Mouse (Mus musculus) heart, embryonic 10.5 days (tissue): Measurements from ENCODE around the gene Tjap1. TPM values are rescaled to one million over a fixed set of nuclear protein-coding genes. Genes with fewer than 3 reads are reported as not detected.

Experiments
- DNase-seq: peaks from one replicate; pipeline ENCODE4 v3.0.0-alpha.2; 2017; ENCODE audit warnings: low spot score
- H3K27ac ChIP-seq: fragments of 300-500 bp; sonication (generic); 2 replicates; pipeline ENCODE4 v1.5.1; 2016; ENCODE audit warnings: mild to moderate bottlenecking
- H3K27me3 ChIP-seq: fragments of 300-500 bp; sonication (generic); 2 replicates; pipeline ENCODE4 v1.6.1; 2016; ENCODE audit warnings: mild to moderate bottlenecking; ENCODE audit not compliant: poor library complexity, insufficient read depth, severe bottlenecking
- H3K36me3 ChIP-seq: fragments of 300-500 bp; sonication (generic); 2 replicates; pipeline ENCODE4 v1.6.1; 2016; ENCODE audit warnings: mild to moderate bottlenecking, moderate library complexity
- H3K4me1 ChIP-seq: fragments of 300-500 bp; sonication (generic); 2 replicates; pipeline ENCODE4 v1.6.1; 2016; ENCODE audit warnings: mild to moderate bottlenecking
- H3K4me3 ChIP-seq: fragments of 300-500 bp; sonication (generic); 2 replicates; pipeline ENCODE4 v1.5.1; 2016; ENCODE audit warnings: mild to moderate bottlenecking, moderate library complexity
- H3K9me3 ChIP-seq: fragments of 300-500 bp; sonication (generic); 2 replicates; pipeline ENCODE4 v1.6.1; 2016; ENCODE audit warnings: mild to moderate bottlenecking, moderate library complexity
- WGBS: fragments of 180-500 bp; shearing (Covaris S2); methylation state at CpG from one replicate; pipeline ENCODE4 v1.1.7; 2016; 5-methylcytosine and 5-hydroxymethylcytosine counted together
- polyA plus RNA-seq: library from polyadenylated mRNA; unstranded; fragments of >200 nt; fragmentation: Nextera tagmentation; extraction: Ambion mirVana; gene quantifications from 2 replicates; pipeline ENCODE4 v1.2.1, GENCODE M21; 2016

Gene Tjap1
- 46.5 and 55.8 TPM in 2 replicates for polyA plus RNA-seq

DNA sequence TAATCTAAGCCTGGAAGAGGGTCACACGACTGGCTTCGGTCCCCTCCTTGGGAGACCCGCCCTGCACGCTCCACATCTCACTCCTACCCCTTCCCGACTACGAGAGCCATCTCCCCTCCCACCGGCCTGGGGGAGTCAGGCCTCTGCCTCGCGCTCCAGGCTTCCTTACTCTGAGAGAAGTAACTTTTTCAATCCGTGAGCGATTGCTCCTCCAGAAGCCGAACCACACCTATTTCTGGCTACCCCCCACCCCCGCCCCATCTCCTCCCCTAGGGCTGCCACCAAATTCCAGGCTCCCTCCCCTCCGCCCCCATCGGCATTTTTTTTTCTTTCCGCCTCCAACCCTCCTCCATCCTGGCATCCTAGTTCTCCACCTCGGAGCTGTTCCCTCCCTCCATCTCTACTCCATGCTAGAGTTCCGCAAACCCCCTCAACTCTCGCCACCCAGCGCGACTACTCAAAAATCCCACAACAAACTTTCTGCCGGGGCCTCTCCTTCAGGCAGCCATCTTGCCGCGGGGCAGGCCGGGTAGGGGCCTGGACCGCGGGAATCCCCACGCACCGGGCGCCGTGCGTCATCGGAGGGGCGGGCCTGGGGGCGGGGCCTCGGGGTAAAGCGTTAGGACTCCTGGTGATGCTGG lies at the start of gene Tjap1:
Gene Tjap1 (minus strand): TSS at position 544 of the 641 bp plus-strand sequence.
- Histone ChIP-seq H3K27ac (peak within 1 kb of the TSS; percentile 94), H3K4me3 (peak within 1 kb of the TSS; percentile 85), H3K9me3 (no peaks in the 10 kb centered on the region), H3K4me1 (peaks cover 28% of the 10 kb centered on the region), H3K36me3 (peaks cover 29% of the 10 kb centered on the region), H3K27me3 (no peaks in the 10 kb centered on the region)
- peak; percentile 96 for DNase-seq
- under 1% methylated on average over 37 of the region's 37 CpGs for WGBS

GRCm38 (mm10) chr17:46328723-46329122 lies 45.9 kb upstream of the Tjap1 start:
- H3K27me3 ChIP-seq: no peaks in the 10 kb centered on the region
- H3K4me3 ChIP-seq: peak overlapping the region; percentile 79
- H3K4me1 ChIP-seq: no peaks in the 10 kb centered on the region
- no peak for DNase-seq
- WGBS: 71% methylated on average over 6 of the region's 6 CpGs
- no peaks in the 10 kb centered on the region for H3K9me3 ChIP-seq
- H3K36me3 ChIP-seq: peaks cover 7% of the 10 kb centered on the region
- H3K27ac ChIP-seq: peak overlapping the region; percentile 62; the same call in 1 of the 2 replicates

DNA sequence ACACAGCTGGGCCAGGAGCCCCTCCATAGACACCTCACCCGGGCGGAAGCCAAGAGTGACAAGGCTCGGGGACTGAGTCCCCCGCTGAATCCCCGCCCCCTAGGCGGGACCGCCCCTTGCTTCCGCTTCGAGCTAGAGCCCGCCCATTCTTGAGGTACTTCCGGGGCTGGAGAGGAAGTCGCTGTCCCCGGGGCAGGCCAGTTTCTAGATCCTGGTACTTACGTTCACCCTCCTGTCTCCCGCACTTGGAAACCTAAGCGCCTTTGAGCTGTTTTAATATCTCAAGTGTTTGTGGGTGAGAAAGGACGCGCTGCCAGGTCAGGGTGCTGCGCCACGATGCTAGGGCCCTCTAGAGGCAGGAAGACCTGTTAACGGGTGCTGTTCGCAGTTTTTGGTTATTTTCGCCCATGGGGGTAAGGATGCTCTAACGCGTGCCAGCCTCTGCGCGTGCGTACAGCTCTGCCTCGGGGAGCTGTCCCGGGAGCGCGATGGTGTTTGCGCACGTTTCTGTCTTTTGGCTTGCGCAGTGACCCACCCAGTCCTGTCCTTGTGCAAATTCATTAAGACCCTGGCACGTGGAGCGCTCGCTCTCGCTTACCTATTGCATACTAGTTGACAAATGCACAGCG lies 45.2 kb upstream of the Tjap1 start, which contains the start of gene Abcc10:
Gene Abcc10 (minus strand): TSS at position 447 of the 629 bp plus-strand sequence.
- peak within 1 kb of the TSS; percentile 94 for H3K27ac ChIP-seq
- WGBS: under 1% methylated on average over 40 of the region's 40 CpGs
- H3K4me1 ChIP-seq: no peaks in the 10 kb centered on the region
- H3K9me3 ChIP-seq: no peaks in the 10 kb centered on the region
- peaks cover 14% of the 10 kb centered on the region for H3K36me3 ChIP-seq
- peak within 1 kb of the TSS; percentile 79 for H3K4me3 ChIP-seq
- peak; percentile 98 for DNase-seq
- no peaks in the 10 kb centered on the region for H3K27me3 ChIP-seq

GRCm38 (mm10) chr17:46327413-46327905 lies 44.6 kb upstream of the Tjap1 start:
- 4% methylated on average over 27 of the region's 27 CpGs for WGBS
- no peak for DNase-seq
- H3K27me3 ChIP-seq: no peaks in the 10 kb centered on the region
- peak overlapping the region; percentile 94 for H3K27ac ChIP-seq
- no peaks in the 10 kb centered on the region for H3K4me1 ChIP-seq
- no peaks in the 10 kb centered on the region for H3K9me3 ChIP-seq
- H3K36me3 ChIP-seq: peaks cover 18% of the 10 kb centered on the region
- peak overlapping the region; percentile 79 for H3K4me3 ChIP-seq

GRCm38 (mm10) chr17:46322046-46322823 lies 39.4 kb upstream of the Tjap1 start:
- no peak for DNase-seq
- H3K36me3 ChIP-seq: peaks cover 36% of the 10 kb centered on the region
- H3K4me3 ChIP-seq: no peak overlapping the region
- H3K27ac ChIP-seq: no peak overlapping the region
- H3K27me3 ChIP-seq: no peaks in the 10 kb centered on the region
- 82% methylated on average over 14 of the region's 14 CpGs for WGBS
- H3K9me3 ChIP-seq: no peaks in the 10 kb centered on the region
- no peaks in the 10 kb centered on the region for H3K4me1 ChIP-seq

DNA sequence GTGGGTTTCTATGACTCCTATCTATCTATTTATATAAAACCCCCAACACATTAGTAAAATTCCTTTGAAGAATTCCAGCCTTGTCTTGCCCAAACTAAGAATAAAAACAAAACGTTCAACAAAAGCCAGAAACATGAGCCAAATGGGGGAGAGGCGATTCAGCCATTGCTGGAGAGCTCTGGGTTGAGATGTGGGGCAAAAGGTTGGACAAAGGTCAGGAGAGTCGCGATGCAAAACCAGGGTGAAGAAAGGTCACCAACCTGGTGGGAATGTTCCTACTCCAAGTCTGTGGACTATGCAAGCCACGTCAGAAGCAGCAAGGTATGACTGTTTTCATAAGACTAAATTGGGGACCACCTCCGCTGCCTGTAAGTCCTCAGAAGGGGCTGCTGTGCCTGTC lies 37.7 kb upstream of the Tjap1 start:
- no peak overlapping the region for H3K27ac ChIP-seq
- H3K9me3 ChIP-seq: no peaks in the 10 kb centered on the region
- no peaks in the 10 kb centered on the region for H3K4me1 ChIP-seq
- peaks cover 36% of the 10 kb centered on the region for H3K36me3 ChIP-seq
- DNase-seq: no peak
- WGBS: 78% methylated on average over 6 of the region's 6 CpGs
- no peak overlapping the region for H3K4me3 ChIP-seq
- H3K27me3 ChIP-seq: no peaks in the 10 kb centered on the region

DNA sequence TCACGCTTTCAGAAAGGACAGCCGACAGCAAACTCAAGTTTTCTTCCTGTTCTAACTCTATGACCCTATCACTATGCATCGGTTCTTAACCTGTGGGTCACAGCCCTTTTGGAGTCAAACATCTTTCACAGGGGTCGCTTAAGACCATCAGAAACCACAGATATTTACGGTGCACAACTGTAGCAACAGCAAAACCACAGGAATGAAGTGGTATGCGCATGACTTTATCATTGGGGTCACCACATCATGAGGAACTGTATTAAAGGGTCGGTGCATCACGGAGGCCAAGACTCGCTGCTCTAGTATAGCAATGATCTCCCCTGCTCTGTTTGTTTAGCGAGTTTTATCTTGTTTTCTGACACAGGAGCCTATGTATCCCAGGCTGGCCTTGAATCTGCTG lies 33.0 kb upstream of the Tjap1 start:
- WGBS: 82% methylated on average over 10 of the region's 10 CpGs
- Histone ChIP-seq H3K27ac (no peak overlapping the region), H3K9me3 (no peaks in the 10 kb centered on the region)

GRCm38 (mm10) chr17:46313135-46313715 lies 30.4 kb upstream of the Tjap1 start:
- WGBS: 80% methylated on average over 9 of the region's 9 CpGs
- peaks cover 11% of the 10 kb centered on the region for H3K4me1 ChIP-seq
- no peaks in the 10 kb centered on the region for H3K9me3 ChIP-seq
- no peak for DNase-seq
- no peaks in the 10 kb centered on the region; the same call in 1 of the 2 replicates for H3K27me3 ChIP-seq
- H3K4me3 ChIP-seq: no peak overlapping the region
- no peak overlapping the region for H3K27ac ChIP-seq
- H3K36me3 ChIP-seq: 0 out of 2 replicates have a peak, but pooled peaks cover 2% of the 10 kb centered on the region

More for the DNA sequence above, 33.0 kb upstream of the Tjap1 start:
- no peaks in the 10 kb centered on the region for H3K4me1 ChIP-seq
- H3K27me3 ChIP-seq: no peaks in the 10 kb centered on the region; the same call in 1 of the 2 replicates
- DNase-seq: no peak
- H3K4me3 ChIP-seq: no peak overlapping the region
- peaks cover 6% of the 10 kb centered on the region for H3K36me3 ChIP-seq

- peaks cover 6% of the 10 kb centered on the region; the same call in 1 of the 2 replicates for H3K27me3 ChIP-seq
- no peak overlapping the region for H3K27ac ChIP-seq
- WGBS: 84% methylated on average over 10 of the region's 10 CpGs
- DNase-seq: no peak
- H3K4me3 ChIP-seq: no peak overlapping the region
- H3K4me1 ChIP-seq: peaks cover 17% of the 10 kb centered on the region
- no peaks in the 10 kb centered on the region for H3K9me3 ChIP-seq
- peaks cover 5% of the 10 kb centered on the region; the same call in 1 of the 2 replicates for H3K36me3 ChIP-seq
These were observed 27.7 kb upstream of the Tjap1 start for GRCm38 (mm10) chr17:46310515-46310914.

DNA sequence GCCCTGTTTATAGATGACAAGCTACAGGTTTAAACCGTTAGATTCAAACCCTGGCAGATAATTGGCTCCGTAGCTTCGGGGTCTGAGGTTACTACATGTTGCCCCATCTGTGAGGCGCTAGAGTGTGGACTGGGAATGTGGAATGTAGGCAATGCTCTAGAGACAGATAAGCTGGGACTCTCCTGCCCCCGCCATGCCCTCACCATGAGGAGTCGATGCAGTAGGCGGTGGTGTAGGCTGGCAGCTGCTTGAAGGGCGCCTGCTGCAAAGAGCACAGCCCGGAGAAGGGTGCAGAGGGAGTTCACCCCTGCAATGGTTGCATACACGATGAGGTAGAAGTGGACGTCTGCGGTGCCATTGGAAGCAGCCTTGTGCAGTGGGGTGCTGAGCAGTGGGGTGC lies 27.0 kb upstream of the Tjap1 start:
- Histone ChIP-seq H3K27me3 (peaks cover 6% of the 10 kb centered on the region; the same call in 1 of the 2 replicates), H3K27ac (peak overlapping the region; percentile 54; the same call in 1 of the 2 replicates)
- WGBS: 52% methylated on average over 12 of the region's 12 CpGs

GRCm38 (mm10) chr17:46306956-46307355 lies 24.1 kb upstream of the Tjap1 start:
- WGBS: 88% methylated on average over 15 of the region's 15 CpGs
- H3K36me3 ChIP-seq: peaks cover 10% of the 10 kb centered on the region; the same call in 1 of the 2 replicates
- H3K27ac ChIP-seq: no peak overlapping the region
- H3K27me3 ChIP-seq: peaks cover 29% of the 10 kb centered on the region
- no peaks in the 10 kb centered on the region for H3K9me3 ChIP-seq
- no peak for DNase-seq
- peaks cover 23% of the 10 kb centered on the region for H3K4me1 ChIP-seq
- no peak overlapping the region for H3K4me3 ChIP-seq

More for the DNA sequence above, 27.0 kb upstream of the Tjap1 start:
- no peak overlapping the region for H3K4me3 ChIP-seq
- H3K4me1 ChIP-seq: peaks cover 21% of the 10 kb centered on the region
- H3K9me3 ChIP-seq: no peaks in the 10 kb centered on the region
- H3K36me3 ChIP-seq: peaks cover 5% of the 10 kb centered on the region; the same call in 1 of the 2 replicates
- DNase-seq: no peak

DNA sequence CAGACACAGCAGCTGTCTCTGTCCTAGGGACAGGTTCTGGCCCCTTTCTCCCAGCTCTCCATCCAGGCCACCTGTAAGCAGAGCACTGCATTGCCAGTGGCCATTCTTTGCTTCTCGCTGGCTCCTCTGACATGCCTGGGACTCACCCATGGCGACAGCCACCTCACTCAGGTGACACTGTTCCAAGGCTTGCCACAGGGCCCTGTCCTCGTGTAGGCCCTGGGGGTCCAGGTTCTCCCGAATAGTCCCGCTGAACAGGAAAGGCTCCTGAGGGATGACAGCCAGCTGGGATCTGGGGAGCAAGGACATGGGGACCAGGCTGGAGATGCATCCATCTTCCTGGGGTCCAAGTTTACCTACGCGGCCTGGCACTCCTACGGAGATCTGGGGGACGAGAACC lies 21.4 kb upstream of the Tjap1 start:
- 85% methylated on average over 9 of the region's 9 CpGs for WGBS
- no peaks in the 10 kb centered on the region for H3K9me3 ChIP-seq
- peaks cover 10% of the 10 kb centered on the region; the same call in 1 of the 2 replicates for H3K36me3 ChIP-seq
- DNase-seq: no peak
- H3K4me1 ChIP-seq: peaks cover 13% of the 10 kb centered on the region
- no peak overlapping the region for H3K27ac ChIP-seq
- no peak overlapping the region for H3K4me3 ChIP-seq
- peaks cover 53% of the 10 kb centered on the region for H3K27me3 ChIP-seq
